Mouse (Mus musculus): ENCODE measurements at regions not wholly inside any gene's neighbourhood (a gene's known extent, or its start where the extent isn't known, plus 50 kb on each side); places are given as distances from the start of the nearest gene placed in this dataset.

- TF ChIP-seq MAZ (IDR thresholded peaks at IDR 0.05; ENCODE audit: low read depth, low read length) (no peak), EP300 (IDR thresholded peaks at IDR 0.05; ENCODE audit: low read depth in 1 of 2, low read length in 2 of 2) (peak; percentile 24 to 70), CTCF (IDR thresholded peaks at IDR 0.05 in 2 of 3, conservative IDR thresholded peaks at IDR 0.05 in 1 of 3; ENCODE audit: control insufficient read depth in 1 of 3, insufficient read depth in 1 of 3, low read depth in 2 of 3, low read length in 3 of 3, poor library complexity in 1 of 3, severe bottlenecking in 1 of 3) (no peak), E2F4 (IDR thresholded peaks at IDR 0.05; ENCODE audit: borderline replicate concordance, low read depth, low read length) (no peak), POLR2A (IDR thresholded peaks at IDR 0.05; ENCODE audit: control insufficient read depth in 1 of 2, insufficient read depth in 1 of 2, low read depth in 1 of 2, low read length in 2 of 2, poor library complexity in 1 of 2) (no peak)
Observed at GRCm38 (mm10) chr12:16136214-16136671, 319.5 kb upstream of the Trib2 start.

Measured in MEL (cell line).